Mouse (Mus musculus) brown adipose tissue, adult 24 weeks (tissue): ENCODE results near the gene D930007J09Rik. TPM values are rescaled to one million over a fixed set of nuclear protein-coding genes. Genes with fewer than 3 reads are reported as not detected.

Experiments used
- H3K27ac ChIP-seq: fragments of 200-500 bp; replicated peaks from 2 replicates; pipeline ENCODE4 v1.5.1; 2012; ENCODE audit warnings: low read depth, mild to moderate bottlenecking, low read length
- H3K4me1 ChIP-seq: fragments of 200-500 bp; 2 replicates; pipeline ENCODE4 v1.6.1; 2012; ENCODE audit warnings: low read length, mixed read lengths; ENCODE audit not compliant: control insufficient read depth, insufficient read depth, insufficient read length
- H3K4me3 ChIP-seq: fragments of 200-500 bp; 2 replicates; pipeline ENCODE4 v1.5.1; 2012; ENCODE audit warnings: low read depth, mild to moderate bottlenecking, low read length, moderate library complexity; ENCODE audit not compliant: insufficient read depth
- polyA plus RNA-seq: library from polyadenylated mRNA; stranded (reverse); fragments of >200 nt; gene quantifications from 2 replicates; pipeline ENCODE4 v1.2.4, GENCODE M21; 2012; ENCODE audit not compliant: missing spikeins, insufficient read depth, insufficient read length

D930007J09Rik gene
- polyA plus RNA-seq, 1 experiment: not detected

DNA sequence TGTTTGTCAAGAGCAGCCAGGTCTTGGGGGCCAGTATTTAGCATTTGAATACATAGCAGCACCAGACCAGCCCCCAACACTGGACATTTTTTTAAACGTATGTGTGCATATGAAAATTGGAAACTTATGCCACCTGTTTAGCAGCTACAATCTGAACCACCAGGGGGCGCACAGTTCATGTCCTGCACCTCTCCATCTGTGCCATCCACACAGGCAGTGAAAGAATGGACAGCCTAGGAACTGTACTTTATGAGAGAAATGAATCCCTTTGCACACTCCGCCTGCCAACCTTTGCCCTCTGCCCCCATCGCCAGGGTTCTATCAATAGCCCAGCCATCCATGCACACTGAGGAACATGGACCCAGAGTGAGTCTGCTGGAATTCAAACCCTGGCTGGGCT, 25.3 kb upstream of the D930007J09Rik start:
- H3K4me3 ChIP-seq: no peak overlapping the region
- no peaks in the 10 kb centered on the region for H3K4me1 ChIP-seq
- H3K27ac ChIP-seq: no peak overlapping the region

DNA sequence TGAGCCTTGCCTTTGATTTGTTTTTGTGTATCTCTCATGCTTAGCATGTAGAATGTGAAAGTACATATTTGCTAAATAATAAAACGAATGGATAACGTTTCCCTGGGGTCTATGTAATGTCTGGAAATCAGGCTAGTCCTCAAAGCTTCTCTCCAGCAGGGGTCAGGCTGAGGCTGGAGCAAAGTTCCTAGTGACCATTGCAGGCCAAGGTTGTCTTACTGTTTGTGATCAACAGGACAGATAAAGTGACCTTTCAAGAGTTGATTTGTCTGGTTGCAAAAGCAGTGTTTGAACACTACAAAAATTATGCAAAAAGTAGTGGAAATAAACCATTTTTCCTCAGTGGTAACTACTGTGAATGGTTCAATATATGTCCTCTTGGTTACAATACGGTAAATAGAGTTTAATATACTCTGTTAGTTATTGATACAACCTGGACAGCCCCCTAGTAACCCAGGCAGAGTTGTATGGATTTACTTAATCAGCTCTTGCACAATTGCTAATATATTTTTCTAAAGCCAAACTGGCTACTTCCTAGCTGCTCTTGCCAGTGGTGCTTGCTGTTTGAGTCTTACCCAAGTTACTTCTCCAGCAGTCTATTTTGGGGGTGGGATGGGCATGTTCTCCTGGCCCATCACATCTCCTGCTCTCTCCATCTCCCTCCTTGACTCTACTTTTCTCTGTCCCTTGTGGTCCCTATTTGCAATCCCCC, 24.6 kb upstream of the D930007J09Rik start:
- H3K4me3 ChIP-seq: no peak overlapping the region
- H3K27ac ChIP-seq: no peak overlapping the region
- H3K4me1 ChIP-seq: no peaks in the 10 kb centered on the region

- Histone ChIP-seq H3K4me1 (no peaks in the 10 kb centered on the region), H3K4me3 (no peak overlapping the region), H3K27ac (no peak overlapping the region)
Measured at GRCm38 (mm10) chr13:32825546-32825945, 22.9 kb upstream of the D930007J09Rik start.

DNA sequence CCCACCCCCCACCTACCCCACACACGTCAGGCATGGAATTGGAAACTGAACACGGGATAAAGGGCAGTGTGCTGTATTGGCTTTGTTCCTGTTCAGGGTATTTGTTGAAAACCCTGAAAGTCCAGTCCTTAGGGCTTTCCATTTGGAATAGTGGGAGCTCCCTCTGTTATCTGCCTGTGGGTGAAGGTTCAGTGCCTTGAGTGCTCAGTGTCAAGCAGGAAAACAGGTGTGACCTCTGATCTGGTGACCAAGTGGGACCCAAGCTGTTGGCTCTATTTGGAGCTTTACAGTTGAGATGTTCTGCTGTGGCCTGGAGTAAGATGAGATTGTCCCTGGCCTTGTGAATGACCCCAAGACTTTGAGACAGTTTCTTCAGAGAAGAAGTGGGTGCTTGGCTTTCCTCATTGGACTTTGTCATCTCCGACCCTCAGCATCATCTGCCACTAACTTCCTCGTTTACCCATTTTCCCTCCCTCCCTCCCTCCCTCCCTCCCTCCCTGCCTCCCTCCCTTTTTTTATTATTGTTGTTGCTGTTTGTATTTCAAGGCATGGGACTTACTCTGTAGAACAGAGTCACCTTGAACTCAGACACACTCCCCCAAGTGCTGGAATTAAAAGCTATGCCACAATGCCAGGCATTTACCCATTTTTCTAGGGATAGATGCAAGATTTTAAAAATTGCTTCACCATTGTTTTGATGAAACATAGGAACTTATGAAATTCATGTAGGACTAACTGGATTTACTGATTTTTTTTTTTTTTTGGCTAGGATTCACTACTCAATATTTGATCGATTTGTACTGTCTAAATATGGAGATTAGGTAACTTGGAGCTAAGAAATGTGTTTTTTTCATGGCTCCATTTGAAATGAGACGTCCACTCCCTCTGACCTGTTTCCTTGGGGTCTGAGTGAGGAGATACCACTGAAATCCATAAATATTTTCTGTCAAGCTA, 22.0 kb upstream of the D930007J09Rik start:
- no peak overlapping the region for H3K27ac ChIP-seq
- H3K4me1 ChIP-seq: no peaks in the 10 kb centered on the region
- no peak overlapping the region for H3K4me3 ChIP-seq

- no peaks in the 10 kb centered on the region for H3K4me1 ChIP-seq
- H3K27ac ChIP-seq: no peak overlapping the region
- no peak overlapping the region for H3K4me3 ChIP-seq
Measured at GRCm38 (mm10) chr13:32823126-32823525, 20.5 kb upstream of the D930007J09Rik start.

GRCm38 (mm10) chr13:32821671-32822070, 19.0 kb upstream of the D930007J09Rik start:
- no peak overlapping the region for H3K27ac ChIP-seq
- no peaks in the 10 kb centered on the region for H3K4me1 ChIP-seq

DNA sequence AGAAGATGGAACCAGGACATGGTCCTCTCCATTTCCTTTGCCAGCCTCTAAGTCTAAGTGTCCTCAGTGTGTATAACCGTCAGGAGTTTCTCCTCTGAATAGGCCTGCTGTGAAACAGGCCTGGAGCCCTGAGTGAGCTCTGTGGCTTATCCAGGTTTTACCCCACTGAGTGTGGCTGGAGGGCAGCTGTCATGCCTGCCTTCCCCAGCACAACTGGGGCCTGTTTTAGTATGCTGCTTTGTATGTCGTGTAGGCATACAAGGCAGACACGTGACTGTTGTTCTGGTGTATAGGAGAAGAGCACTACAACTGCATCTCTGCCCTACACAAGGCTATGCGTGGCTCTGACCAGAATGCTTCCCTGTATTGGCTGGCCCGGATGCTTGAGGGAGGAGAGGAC, 17.3 kb upstream of the D930007J09Rik start:
- H3K4me3 ChIP-seq: no peak overlapping the region
- no peak overlapping the region for H3K27ac ChIP-seq
- no peaks in the 10 kb centered on the region for H3K4me1 ChIP-seq

More at GRCm38 (mm10) chr13:32821671-32822070, 19.0 kb upstream of the D930007J09Rik start:
- H3K4me3 ChIP-seq: no peak overlapping the region

DNA sequence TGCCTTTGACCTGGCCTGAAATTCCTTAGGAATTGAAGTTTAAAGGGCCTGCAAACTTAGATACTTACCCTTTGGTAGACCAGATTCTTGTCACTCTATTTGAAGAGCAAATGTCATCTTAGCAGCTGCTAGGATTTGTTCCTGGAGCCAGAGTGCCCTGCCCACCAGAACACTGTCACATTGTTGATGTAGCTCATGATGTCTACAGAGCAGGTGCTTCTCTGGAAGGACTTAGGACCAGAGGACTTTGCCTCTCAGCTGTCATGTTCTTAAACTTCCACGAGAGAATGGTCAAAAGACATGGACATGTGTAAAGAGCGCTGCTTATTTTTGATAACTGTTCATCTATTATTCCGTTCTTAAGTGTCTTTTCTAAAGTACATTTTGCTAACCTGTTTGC, 16.6 kb upstream of the D930007J09Rik start:
- H3K4me1 ChIP-seq: no peaks in the 10 kb centered on the region
- no peak overlapping the region for H3K4me3 ChIP-seq
- no peak overlapping the region for H3K27ac ChIP-seq

- H3K27ac ChIP-seq: no peak overlapping the region
- H3K4me1 ChIP-seq: peaks cover 3% of the 10 kb centered on the region; the same call in 1 of the 2 replicates
Measured at GRCm38 (mm10) chr13:32807624-32808023, 5.0 kb upstream of the D930007J09Rik start.

DNA sequence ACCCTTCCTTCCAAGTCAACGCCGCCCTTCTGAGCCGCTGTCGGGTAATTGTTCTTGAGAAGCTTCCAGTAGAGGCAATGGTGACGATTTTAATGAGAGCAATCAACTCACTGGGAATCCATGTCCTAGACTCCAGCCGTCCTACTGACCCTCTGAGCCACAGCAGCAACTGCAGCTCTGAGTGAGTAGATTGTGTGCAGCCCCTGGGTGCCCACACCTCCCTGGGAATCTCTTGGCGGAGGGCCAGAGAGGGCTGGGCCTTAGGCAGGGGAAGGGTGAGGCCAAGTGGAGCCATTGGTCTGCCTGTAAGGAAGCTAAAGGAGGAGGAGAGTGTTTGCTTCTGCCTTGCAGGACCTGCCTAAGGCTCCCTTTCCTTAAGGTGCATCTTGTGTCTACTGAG, 4.2 kb upstream of the D930007J09Rik start:
- H3K4me3 ChIP-seq: no peak overlapping the region
- H3K4me1 ChIP-seq: peaks cover 3% of the 10 kb centered on the region; the same call in 1 of the 2 replicates
- H3K27ac ChIP-seq: no peak overlapping the region

More at GRCm38 (mm10) chr13:32807624-32808023, 5.0 kb upstream of the D930007J09Rik start:
- no peak overlapping the region for H3K4me3 ChIP-seq

- H3K4me1 ChIP-seq: peaks cover 3% of the 10 kb centered on the region; the same call in 1 of the 2 replicates
- H3K4me3 ChIP-seq: peak overlapping the region; percentile 34; the same call in 1 of the 2 replicates
- no peak overlapping the region for H3K27ac ChIP-seq
Measured at GRCm38 (mm10) chr13:32803701-32804345, 1.2 kb upstream of the D930007J09Rik start.

DNA sequence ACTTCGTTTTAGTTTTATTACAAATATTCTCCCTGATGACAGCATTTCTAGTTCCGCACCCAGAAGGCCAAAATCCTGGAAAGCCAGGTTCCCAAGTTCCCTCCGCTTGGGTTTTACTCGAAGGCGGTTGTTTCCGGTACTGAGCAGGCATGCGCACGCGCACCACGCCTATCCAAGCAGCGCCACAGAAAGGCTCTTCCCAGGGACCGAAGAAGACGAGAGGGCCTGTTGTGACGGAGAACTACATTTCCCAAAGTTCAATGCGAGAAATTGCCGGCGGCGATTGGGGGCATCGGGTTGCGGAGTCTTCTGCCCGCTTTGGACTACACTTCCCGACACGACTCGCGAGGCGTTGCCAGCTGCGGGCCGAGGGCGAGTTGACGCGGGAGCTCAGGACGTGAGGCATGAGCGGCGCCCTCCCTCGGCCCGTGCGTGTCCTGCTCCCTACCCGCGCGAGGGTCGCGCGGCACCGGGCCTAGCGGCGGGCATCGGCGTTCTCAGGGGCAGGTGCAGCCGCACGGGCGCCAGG, 892 bp downstream of the D930007J09Rik start, which contains the start of gene Wrnip1:
Gene Wrnip1 (plus strand): TSS at position 346 of the 529 bp plus-strand sequence.
- Histone ChIP-seq H3K27ac (peak within 1 kb of the TSS; percentile 42), H3K4me1 (peaks cover 3% of the 10 kb centered on the region; the same call in 1 of the 2 replicates), H3K4me3 (peak within 1 kb of the TSS; percentile 75)

DNA sequence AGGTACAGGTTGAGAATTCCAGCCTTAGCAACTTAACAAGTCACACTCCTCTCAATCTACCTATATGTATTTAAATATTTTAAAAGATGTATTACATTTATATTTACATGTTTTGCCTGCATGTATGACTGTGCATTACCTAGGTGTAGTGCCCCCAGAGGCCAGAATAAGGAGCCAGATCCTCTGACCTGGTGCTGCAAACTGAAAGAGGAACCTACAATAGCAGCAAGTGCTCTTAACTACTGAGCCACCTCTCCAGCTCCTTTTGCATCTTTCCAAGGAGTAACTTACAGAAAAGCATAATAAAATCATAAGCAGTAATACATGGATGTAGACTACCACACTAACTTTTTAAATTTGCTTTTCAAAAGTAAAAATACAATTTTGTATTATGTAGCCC, 1.8 kb downstream of the D930007J09Rik start:
- Histone ChIP-seq H3K4me1 (peaks cover 3% of the 10 kb centered on the region; the same call in 1 of the 2 replicates), H3K27ac (no peak overlapping the region), H3K4me3 (no peak overlapping the region)

DNA sequence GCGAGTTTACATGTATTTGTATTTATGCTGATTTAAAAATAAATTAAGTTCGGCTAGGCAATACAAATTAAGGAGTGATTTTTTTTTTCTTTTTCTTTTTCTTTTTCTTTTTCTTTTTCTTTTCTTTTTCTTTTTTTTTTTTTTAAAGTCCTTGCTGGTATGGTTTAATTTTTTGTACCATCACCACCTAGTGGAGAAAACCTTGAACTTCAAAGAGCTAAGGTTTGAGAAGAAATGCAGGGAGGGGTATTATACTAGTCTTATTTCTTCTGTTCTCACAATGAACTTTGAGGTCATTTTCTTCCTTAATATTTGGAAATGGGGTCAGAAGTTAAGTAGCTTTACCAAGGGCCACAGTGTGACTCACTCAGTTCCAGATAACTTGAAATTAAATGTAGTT, 3.5 kb downstream of the D930007J09Rik start:
- Histone ChIP-seq H3K4me3 (no peak overlapping the region), H3K4me1 (peaks cover 3% of the 10 kb centered on the region; the same call in 1 of the 2 replicates), H3K27ac (no peak overlapping the region)
